Mouse (Mus musculus): ENCODE results near the gene Add3.

Add3 gene

DNA sequence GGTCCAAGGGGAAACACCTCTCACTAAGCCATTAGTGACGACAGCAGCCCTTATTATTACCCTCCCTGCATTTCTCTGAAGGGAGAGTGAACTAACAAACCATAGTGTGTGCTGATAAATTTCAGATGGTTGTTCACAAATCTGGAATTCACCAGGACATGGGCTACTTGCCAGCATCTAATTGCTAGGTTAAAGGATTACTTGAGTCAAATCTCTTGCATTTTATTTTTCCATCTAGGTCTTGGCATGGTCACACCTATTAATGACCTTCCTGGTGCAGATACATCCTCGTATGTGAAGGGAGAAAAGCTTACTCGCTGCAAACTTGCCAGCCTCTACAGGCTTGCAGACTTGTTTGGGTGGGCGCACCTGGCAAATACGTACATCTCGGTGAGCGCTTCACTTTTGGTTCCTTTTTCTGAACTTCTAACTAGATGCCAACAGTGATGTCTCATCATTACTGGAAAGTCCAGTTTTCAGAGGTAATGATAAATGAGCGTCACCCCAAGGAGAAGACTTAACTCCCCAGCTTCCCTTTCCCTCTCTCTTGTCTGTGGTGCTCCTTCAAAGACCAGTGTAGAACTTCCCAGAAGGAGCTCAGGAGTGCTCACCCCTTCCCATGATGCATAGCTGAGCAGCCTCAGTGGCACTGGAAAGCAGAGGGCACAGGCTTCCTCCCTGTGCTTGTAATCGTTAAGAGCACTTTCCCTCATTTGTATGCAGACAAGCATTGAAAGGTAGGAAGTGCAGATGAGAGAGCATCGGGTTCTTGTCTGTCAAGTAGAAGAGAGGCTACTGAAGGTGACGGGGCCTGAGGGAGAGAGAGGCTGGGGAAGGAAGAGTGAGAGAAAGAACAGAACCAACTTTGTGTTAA, 90.9 kb downstream of the Add3 start:
- DNase-seq (ENCODE audit: low spot score in 2 of 2) = no peak

DNA sequence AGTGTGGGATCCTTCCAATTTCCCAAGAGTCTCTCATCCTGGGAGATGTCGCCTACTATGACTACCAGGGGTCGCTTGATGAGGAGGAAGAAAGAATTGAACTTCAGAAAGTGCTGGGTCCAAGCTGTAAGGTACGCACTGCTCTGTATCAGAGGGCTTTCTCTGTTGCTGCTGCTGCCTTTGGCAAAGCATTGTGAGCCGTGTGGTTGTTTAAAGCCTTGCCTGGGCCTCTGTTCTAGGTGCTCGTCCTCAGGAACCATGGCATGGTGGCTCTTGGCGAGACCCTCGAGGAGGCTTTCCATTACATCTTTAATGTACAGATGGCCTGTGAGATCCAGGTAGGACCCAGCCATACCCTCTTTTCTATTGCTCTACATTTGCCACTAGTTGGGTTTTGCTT, 93.3 kb downstream of the Add3 start:
- no peak for DNase-seq (ENCODE audit: low spot score in 2 of 2)

DNA sequence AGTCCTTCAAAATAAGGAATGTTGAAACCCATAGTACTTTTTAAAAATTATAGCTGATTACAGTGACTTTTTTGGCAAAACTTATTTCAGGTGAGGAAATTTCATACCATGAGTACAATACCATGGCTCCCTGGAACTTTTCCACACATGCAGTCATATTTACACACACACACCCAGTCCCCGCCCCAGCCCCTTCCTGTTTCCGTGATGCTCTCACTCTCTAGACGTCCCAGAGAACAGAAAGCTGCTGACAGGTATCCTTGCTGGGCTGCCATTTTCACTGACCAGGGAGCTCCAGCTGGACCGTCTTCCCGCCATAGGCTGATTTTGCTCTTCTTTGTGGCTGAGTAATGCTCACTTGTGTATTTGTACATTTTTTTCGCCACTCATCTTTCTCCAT, 101.6 kb downstream of the Add3 start:
- no peak for DNase-seq (ENCODE audit: low spot score in 2 of 2)

DNA sequence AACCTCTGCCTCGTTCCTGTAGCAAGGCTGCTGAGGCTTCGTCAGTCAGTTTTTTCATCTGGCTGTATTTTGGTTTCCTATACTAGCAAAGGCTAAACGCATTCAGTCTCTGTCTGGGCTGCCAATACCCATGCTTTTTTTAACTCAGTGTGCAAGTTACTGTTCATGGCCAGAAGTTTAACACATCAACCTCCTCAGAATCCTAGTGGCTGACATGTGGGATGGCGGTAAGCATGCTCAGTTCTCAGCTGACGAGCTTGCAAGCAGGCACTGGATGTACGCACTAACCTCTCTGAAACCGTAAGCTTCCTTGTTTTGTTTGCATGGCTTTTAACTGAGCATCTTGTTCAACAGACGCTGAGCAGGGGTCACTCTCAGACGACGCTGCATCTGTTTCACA, 103.7 kb downstream of the Add3 start:
- DNase-seq (ENCODE audit: low spot score in 2 of 2) = peak; percentile 21 to 66

DNA sequence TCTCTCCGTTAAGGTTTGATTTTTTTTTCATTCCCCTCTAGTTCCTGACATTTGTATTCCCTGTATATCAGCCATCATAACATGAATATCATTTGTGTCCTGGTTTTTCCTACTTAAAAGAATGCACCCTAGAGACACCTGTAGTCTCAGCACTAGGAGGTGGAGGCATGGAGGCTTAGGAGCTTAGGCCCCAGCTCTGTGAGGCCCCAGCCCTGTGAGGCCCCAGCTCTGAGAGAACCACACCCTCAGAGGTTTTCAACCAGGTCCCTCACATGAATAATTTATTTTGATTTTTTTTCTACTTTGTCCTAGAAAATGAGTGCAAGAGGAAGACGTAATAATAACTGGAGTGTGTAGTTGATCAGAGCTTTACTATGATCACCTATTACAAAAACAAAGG, 107.3 kb downstream of the Add3 start:
- DNase-seq (ENCODE audit: low spot score in 2 of 2) = no peak

DNA sequence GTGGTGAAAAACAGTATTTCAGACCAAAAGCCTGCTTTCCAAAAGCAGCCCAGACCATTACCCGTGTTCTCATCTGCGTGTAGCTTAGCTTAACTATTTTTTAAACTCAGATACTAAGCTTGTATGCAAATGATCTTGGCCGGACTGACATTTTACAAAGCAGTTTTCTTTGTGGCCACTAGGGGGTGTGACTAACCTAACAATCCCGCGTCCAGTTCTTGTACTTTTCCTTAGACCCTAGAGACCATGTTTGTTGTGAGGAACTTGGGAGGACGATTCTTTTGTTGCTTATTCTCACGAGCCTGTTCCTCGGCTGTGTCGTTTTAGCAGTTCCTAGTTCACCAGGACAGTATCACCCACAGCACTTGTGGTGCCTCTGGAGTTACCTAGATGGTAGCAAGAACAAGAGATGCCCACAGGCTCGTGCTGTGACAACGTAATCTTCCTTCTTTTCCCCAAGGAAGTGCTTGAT, 107.8 kb downstream of the Add3 start:
- DNase-seq (ENCODE audit: low spot score in 2 of 2) = peak; percentile 14 to 49

DNA sequence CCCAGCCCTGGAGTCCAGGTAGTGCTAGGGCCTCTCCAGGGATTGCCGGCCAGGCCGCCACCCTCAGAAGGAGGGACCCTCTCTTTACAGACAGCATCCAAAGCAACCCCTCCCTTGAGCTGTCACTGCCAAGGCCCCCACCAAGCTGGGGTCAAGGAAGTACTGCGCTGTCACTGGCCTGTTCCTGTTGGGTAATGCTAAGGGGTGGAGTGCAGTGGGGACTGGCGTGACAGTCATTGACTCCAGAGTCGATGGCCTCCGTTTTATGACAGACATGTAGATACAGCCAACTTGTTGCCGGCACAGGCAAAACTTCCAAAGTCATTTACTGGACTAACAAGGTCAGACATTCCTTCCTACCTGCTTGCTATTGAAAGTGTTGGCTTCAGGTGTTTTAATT, 110.8 kb downstream of the Add3 start:
- no peak for DNase-seq (ENCODE audit: low spot score in 2 of 2)

DNA sequence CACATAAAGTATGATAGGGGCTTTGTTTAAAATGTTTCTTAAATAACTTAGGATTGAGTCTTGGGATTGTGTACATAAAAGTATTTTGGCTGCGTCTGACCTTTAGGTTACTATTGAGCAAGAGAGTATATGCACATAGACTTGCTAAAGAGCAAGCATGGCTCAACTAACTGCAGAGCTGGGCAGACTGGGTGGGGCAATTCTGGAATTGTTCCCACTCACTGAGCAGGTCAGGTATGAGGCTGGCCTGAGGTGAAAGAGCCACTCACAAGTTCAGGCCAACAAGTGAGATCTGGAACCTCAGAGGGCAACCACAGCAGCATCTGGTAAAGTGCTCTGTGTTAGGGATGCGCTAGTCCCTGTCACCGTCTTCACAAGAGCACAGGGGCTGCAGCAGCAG, 111.4 kb downstream of the Add3 start:
- DNase-seq (ENCODE audit: low spot score in 2 of 2) = no peak

DNA sequence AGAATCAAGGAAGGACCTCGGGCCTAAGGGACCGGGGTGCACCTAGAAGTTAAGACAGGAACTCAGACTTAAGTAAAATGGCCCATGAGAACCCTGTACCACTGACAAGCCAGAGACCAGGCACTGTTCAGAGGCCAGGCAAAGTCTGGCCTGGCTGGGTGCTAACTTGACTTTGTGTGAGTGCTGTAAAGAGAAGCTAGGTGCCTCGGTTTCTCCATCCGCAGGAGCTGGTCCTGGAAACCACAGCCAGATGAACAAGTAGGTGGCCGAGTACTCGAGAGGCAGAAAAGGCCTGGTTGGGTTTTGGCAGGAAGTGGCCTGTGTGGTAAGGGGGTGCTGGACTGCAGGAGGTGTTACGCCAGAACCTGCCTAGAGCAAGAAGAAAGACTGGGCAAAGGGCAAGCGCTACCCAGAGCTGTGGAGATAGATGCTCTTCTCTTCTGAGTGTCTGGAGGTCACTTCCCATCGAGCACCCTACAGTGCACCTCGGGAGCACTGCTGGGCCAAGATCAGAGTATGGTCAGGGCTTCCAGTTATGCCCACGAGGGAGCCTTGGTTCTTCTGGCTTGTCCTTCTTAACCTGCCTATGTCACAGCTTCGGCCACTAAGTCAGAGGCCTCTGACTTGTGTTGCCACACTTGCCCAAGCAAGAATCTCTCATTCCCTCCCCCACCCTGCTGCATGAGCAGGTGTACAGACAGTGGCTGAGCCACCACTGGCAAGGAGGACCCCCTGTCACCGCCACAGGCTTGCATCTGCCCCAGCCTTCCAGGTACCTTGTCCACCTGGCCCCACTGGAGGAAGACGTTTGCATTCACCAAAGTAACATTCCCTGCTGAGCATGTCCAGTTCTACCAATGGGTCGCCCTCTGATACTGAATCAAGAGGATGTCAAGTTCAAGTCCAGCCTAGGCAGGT, 112.1 kb downstream of the Add3 start:
- DNase-seq (ENCODE audit: low spot score in 2 of 2) = no peak

DNA sequence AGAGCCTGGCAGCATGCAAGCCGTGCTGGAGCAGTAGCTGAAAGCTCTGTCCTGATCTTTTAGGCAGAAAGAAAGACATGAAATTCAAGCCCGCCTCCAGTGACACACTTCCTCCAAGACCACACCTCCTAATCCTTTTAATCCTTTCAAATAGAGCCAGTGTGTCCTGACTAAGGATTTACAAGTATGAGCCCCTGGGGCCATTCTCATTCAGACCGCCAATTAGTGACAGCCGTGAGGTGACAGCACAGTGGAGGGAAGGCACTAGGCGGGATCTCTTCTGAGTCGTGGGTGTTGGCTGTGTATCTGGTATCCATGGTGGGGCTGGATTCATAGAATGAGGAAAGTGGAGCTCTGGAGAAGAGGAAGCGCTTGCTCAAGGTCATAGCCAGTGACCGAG, 116.1 kb downstream of the Add3 start:
- DNase-seq (ENCODE audit: low spot score in 2 of 2) = no peak

DNA sequence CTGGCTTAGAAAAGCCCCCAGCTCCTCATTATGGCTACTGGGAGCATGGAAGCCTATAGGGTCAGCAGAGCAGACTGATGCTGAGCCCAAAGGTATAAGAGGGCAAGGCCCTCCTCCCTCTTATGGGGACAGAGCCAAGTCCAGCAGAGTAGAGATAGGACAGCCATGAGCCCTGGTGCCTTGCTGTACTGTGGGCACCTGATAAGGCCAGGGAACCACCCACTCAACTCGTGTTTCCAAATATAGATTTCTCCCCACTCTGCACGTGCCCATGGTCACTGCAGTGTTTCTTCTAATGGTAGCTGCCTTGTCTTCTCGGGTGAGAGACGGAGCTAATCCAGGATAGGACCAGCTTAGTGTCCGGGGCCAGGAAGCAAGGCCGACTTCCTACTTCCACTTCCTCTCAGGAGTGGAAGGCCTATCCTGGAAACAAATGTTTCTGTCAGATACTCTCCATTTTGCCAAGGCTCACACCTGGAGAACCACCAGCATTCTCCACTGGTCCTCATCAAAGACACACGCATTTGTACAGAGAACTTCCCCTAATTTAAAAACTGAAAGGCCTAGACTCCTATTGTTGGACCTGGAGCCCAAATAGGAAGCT, 116.8 kb downstream of the Add3 start:
- no peak for DNase-seq (ENCODE audit: low spot score in 2 of 2)

DNA sequence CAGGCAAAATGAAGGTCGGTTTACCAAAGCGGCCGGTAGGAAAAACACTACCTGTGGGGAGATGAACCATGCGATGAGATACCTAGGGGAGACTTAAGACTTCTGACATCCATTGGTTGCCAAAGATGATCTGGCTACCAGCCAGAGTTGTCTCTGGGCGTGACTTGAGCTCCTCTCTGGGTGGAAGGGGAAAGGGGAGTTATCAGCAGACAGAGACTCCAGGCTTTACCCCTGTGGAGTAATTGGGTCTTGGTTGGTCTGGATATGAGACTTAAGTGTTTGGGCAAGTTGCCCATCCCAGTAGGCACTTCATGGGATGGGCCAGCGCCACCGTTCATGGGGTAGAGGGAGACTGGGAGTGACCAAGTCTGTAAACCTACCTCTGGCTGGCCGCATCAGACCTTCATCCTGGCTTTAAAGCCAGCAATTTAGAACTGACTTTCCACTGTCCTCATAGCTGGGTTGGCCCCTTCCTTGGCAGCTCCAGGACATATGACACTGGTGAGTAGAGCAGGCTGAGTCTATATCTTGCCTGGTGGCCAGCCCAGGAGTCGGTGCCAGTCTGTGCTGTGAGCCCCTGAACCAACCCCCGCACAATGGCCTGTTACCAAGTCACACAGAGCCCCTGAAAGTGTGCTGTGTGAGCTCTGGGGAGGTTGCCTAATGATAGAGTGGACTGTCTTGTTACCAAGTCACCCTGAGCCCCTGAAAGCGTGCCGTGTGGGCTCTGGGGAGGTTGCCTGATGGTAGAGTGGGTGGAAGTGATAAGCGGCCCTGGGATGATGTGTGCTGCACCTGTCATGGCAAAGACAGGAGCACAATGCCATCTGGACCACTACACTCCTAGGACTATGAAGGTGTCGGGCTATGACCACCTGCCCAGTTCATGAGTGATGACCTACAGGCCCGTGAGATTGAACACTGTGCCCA, 117.7 kb downstream of the Add3 start:
- no peak for DNase-seq (ENCODE audit: low spot score in 2 of 2)

DNA sequence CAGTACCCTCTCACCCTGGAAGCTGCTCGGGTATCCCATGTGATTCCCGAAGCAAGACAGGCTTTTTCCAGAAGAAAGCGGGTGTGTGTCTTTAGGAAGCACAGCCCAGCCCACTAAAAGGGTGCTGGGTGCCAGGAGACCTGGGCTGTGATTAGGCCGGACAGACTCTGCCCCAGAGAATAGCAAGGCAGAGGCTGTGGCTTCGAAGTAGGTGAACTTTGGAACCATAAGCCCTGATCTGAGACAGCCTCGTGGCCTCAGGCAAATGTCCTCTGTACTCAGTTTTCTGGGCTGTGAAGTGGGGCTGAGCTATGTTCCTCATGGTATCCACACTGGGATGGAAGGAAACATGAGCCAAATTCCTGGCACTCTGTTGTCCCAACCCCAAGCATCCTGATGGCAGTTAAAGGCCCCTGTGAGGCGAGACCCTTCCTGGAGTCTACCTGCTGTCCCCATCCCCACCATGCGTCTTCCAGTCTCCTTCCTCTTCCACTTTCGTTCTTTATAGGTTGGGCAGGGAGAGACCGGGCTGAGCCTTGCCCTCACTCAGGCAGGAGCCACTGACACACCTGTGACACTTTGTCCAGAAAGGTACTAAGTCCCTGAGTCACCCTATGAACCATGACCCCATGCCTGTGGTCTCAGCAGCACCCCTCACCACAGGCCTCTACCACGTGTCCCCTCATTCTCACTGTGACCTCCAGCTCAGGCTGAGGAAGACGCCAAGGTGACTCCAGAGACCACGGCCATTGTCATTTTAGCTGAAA, 118.7 kb downstream of the Add3 start:
- no peak for DNase-seq (ENCODE audit: low spot score in 2 of 2)

DNA sequence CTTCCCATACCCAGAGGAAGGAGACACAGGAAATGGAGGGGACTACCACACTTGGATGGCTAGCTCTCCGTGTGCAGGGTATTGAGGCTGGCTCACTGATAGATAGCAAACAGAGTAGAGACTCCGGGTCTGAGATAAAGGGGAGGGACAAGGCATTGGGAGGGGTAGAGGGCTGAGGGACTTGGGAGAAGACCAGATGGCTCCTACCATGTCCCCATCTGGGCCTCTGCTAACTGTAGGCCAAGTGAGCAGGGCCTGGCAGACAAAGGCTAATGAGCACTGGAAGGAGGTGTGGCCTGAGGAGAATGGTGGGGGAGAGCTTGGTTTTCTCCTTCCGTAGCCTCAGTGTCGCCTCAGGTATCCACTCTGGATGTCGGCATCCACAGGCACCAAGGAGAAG, 119.3 kb downstream of the Add3 start:
- no peak for DNase-seq (ENCODE audit: low spot score in 2 of 2)

DNA sequence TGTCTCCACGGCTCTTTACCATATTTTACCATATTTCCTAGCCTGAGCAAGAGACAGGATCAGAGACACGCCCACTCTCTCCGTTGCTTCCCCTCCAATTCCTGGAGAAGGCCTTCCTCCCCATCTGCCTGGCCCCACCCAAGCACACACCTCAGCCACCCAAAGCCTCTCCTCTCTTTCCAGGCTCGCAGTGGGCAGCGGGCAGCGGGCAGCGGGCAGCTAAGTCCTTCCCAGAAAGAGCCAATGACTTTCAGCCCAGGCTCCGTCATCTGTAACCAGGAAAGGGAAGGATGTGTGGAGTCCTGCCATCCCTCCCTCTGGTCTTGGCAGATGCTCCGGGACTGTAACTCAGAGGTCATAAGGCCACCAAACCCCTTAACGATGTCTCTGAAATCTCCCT, 120.0 kb downstream of the Add3 start:
- DNase-seq (ENCODE audit: low spot score in 2 of 2) = no peak

DNA sequence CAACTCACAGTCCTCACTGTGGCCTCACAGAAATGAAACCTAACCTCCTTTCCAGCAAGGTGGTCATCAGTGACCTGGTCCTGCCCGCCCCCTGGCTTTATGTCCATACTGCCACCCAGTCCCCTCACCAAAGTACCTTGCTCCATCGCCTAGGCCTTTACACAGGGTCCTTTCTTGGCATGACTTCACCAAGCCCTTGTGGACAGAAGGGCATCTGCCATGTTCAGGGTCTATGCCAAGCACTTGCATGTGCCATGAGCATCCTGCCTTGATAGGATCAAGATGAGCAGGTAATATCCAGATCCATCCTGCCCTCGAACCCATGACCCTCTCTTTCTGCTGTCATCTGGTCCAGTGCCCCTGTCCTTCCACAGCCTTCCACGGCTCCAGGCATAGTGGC, 120.6 kb downstream of the Add3 start:
- no peak for DNase-seq (ENCODE audit: low spot score in 2 of 2)

DNA sequence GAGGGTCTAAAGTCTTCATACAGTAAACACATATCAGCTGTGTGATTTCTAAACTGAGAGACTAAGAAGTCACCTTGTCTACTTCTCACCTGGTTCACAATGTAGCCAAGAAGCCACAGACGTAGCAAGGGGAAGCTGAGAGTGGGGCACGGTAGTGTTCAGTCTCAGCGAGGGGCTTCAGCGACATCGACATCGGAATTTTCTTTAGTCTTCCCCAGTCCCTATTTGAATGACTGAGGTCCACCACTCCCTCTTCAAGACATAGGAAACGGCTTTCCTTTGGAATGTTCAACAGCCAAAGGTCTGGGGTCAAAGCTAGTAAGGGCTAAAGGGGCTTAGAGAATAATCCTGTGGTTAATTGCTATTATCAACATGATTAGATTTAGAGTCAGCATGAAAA, 121.8 kb downstream of the Add3 start:
- DNase-seq (ENCODE audit: low spot score in 2 of 2) = no peak

DNA sequence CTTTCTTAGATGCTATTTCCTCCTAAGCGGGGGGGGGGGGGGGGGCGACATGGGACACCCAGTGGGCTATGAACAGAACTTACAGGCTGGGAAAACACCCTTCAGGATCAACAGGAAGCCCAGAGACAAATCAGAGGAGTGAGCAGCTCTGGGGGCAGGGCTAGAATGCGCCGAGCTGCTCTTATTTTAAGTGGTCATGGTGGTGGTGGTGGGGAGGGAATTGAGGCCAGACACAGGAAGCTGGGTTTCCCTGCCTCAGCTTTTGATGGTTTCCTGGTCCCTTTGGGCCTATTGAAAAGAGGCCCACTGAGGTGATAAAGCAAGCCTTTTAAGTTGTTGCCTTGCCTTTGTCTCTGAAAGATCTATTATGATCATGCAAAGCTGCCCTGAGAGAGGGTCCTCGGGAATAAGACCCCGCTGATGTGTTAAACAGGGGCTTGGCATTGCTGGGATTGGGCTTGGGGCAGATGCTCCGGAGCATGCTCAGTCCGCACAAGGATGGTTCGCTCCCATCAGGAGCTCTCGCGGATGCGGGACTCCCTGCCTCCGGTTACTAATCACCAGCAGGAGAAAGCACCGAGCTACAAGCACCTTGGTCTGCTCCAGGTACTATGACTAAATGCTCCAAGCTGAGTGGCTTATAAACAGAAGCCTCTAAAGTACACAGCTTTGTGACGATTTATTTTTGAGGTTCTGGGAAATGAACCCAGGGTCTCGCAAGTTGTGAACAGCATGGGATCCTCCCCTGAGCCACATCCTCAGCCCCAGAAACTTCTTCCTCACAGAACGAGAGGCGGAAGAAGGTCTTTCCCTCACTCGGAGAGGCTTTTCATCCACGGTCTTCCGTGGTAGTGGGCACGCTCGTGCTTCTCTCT, 123.9 kb downstream of the Add3 start:
- DNase-seq (ENCODE audit: low spot score in 2 of 2) = no peak

Data from right cerebral cortex, postnatal 36 days (tissue).